Mouse (Mus musculus): ENCODE data around the gene Ephb1.

DNA sequence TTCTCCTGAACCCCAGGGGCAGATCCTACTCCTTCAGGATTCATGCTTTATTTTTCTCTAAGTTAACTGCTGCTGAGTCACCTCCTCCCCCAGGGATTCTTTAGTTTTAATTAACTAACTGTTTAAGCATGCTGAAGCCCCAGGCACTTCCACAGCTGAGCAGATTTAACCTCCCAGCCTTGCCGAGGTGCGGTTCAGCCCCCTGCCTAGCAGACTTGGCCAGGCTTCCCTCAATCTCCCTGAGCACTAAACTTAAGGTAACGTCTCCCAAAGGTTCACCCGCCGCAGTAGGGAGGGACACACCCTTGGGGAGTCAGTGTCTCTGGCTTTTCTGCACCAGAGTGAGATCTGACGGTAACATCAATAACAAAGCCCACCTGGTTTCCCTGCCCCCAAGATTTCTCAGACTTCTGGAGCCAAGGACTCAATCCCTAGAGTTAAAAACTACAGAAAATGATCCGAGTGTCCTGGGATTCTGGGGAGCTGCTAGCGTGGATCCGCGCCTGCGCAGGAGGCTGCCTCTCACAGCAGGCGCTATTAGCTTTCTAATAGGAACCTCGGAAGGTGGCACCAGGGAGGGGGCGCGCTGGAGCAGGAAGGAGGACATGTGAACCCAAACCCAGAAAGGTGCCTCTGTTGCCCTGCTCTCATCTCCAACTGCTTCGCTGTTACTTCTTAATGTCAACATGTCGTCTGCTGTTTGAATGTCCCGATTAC lies 87.0 kb downstream of the Ephb1 start:
- TF ChIP-seq CTCF (conservative IDR thresholded peaks at IDR 0.05; ENCODE audit: low read length) (no peak), POU5F1 (IDR thresholded peaks at IDR 0.05; ENCODE audit: borderline replicate concordance, low read length) (no peak)

All from E14TG2a.4 (cell line).